Mouse (Mus musculus) liver, embryonic 15.5 days (tissue): ENCODE data around the gene Vgll4. TPM values are rescaled to one million over a fixed set of nuclear protein-coding genes. Genes with fewer than 3 reads are reported as not detected.

ENCODE experiments used
- ATAC-seq: fragments of 200-750 bp; cut with Nextera tagmentation; 2 replicates; pipeline ENCODE4 v1.8.0; 2017; ENCODE audit warnings: moderate number of reproducible peaks, mild to moderate bottlenecking, moderate library complexity; ENCODE audit not compliant: insufficient read depth
- H3K27ac ChIP-seq: fragments of 300-500 bp; sonication (generic); replicated peaks from 2 replicates; pipeline ENCODE4 v1.5.1; 2015; ENCODE audit warnings: mild to moderate bottlenecking, inconsistent platforms
- H3K27me3 ChIP-seq: fragments of 300-500 bp; sonication (generic); 2 replicates; pipeline ENCODE4 v1.6.1; 2015; ENCODE audit warnings: mild to moderate bottlenecking, inconsistent platforms
- H3K36me3 ChIP-seq: fragments of 300-500 bp; sonication (generic); replicated peaks from 2 replicates; pipeline ENCODE4 v1.6.1; 2015; ENCODE audit warnings: moderate library complexity, mild to moderate bottlenecking, inconsistent platforms
- H3K4me1 ChIP-seq: fragments of 300-500 bp; sonication (generic); replicated peaks from 2 replicates; pipeline ENCODE4 v1.6.1; 2015; ENCODE audit warnings: inconsistent platforms
- H3K4me2 ChIP-seq: fragments of 300-500 bp; sonication (generic); 2 replicates; pipeline ENCODE4 v1.6.1; 2015; ENCODE audit warnings: moderate library complexity, mild to moderate bottlenecking, inconsistent platforms
- H3K4me3 ChIP-seq: fragments of 300-500 bp; sonication (generic); replicated peaks from 2 replicates; pipeline ENCODE4 v1.5.1; 2015; ENCODE audit warnings: mild to moderate bottlenecking, inconsistent platforms
- H3K9ac ChIP-seq: fragments of 300-500 bp; sonication (generic); 2 replicates; pipeline ENCODE4 v1.6.1; 2015; ENCODE audit warnings: moderate library complexity, mild to moderate bottlenecking, inconsistent platforms
- H3K9me3 ChIP-seq: fragments of 300-500 bp; sonication (generic); replicated peaks from 2 replicates; pipeline ENCODE4 v1.6.1; 2016; ENCODE audit warnings: inconsistent platforms
- WGBS: fragments of 180-500 bp; shearing (Covaris S2); methylation state at CpG from one replicate; pipeline ENCODE4 v1.1.7; 2015; ENCODE audit warnings: mixed read lengths; ENCODE audit not compliant: insufficient replicate concordance; 5-methylcytosine and 5-hydroxymethylcytosine counted together
- polyA plus RNA-seq: library from polyadenylated mRNA; unstranded; fragments of >200 nt; fragmentation: Nextera tagmentation; extraction: Ambion mirVana; gene quantifications from 2 replicates; pipeline ENCODE4 v1.2.1, GENCODE M21; 2015

Gene Vgll4
- polyA plus RNA-seq, 1 experiment from 2014 or later: 11.5 TPM

- Histone ChIP-seq H3K27ac (no peak overlapping the region), H3K9ac (no peak overlapping the region), H3K36me3 (no peaks in the 10 kb centered on the region), H3K4me3 (no peak overlapping the region), H3K4me1 (no peaks in the 10 kb centered on the region), H3K9me3 (no peaks in the 10 kb centered on the region), H3K4me2 (no peak overlapping the region), H3K27me3 (peaks cover 19% of the 10 kb centered on the region)
- 50% methylated on average over 10 of the region's 10 CpGs for WGBS
- no peak for ATAC-seq
These were observed 8.3 kb downstream of the Vgll4 start for GRCm38 (mm10) chr6:114961276-114962068.

- no peak overlapping the region for H3K4me2 ChIP-seq
- no peak for ATAC-seq
- H3K27me3 ChIP-seq: no peaks in the 10 kb centered on the region
- no peak overlapping the region for H3K27ac ChIP-seq
- no peak overlapping the region for H3K4me3 ChIP-seq
- H3K36me3 ChIP-seq: no peaks in the 10 kb centered on the region
- no peaks in the 10 kb centered on the region for H3K9me3 ChIP-seq
- 66% methylated on average over 6 of the region's 6 CpGs for WGBS
- H3K9ac ChIP-seq: no peak overlapping the region
- no peaks in the 10 kb centered on the region for H3K4me1 ChIP-seq
These were observed 10.8 kb downstream of the Vgll4 start for GRCm38 (mm10) chr6:114959012-114959398.

- no peak overlapping the region for H3K4me3 ChIP-seq
- no peaks in the 10 kb centered on the region for H3K36me3 ChIP-seq
- H3K4me1 ChIP-seq: no peaks in the 10 kb centered on the region
- H3K27me3 ChIP-seq: no peaks in the 10 kb centered on the region
- WGBS: 70% methylated on average over 10 of the region's 10 CpGs
- H3K9ac ChIP-seq: no peak overlapping the region
- ATAC-seq: no peak
- no peak overlapping the region for H3K4me2 ChIP-seq
- no peaks in the 10 kb centered on the region for H3K9me3 ChIP-seq
- H3K27ac ChIP-seq: no peak overlapping the region
These were observed 11.4 kb downstream of the Vgll4 start for GRCm38 (mm10) chr6:114958249-114959011.

GRCm38 (mm10) chr6:114957756-114958155, 12.0 kb downstream of the Vgll4 start:
- Histone ChIP-seq H3K9ac (no peak overlapping the region), H3K4me3 (no peak overlapping the region), H3K9me3 (no peaks in the 10 kb centered on the region), H3K27ac (no peak overlapping the region), H3K4me2 (no peak overlapping the region), H3K36me3 (no peaks in the 10 kb centered on the region), H3K27me3 (no peaks in the 10 kb centered on the region), H3K4me1 (no peaks in the 10 kb centered on the region)
- 61% methylated on average over 12 of the region's 12 CpGs for WGBS
- ATAC-seq: no peak

GRCm38 (mm10) chr6:114954496-114954895, 15.3 kb downstream of the Vgll4 start:
- Histone ChIP-seq H3K36me3 (no peaks in the 10 kb centered on the region), H3K4me3 (no peak overlapping the region), H3K4me2 (no peak overlapping the region), H3K9me3 (no peaks in the 10 kb centered on the region), H3K9ac (no peak overlapping the region), H3K27ac (no peak overlapping the region), H3K4me1 (no peaks in the 10 kb centered on the region), H3K27me3 (0 out of 2 replicates have a peak, but pooled peaks cover 4% of the 10 kb centered on the region)
- 35% methylated on average over 5 of the region's 5 CpGs for WGBS
- ATAC-seq: no peak

- H3K4me2 ChIP-seq: no peak overlapping the region
- WGBS: 67% methylated on average over 5 of the region's 5 CpGs
- 0 out of 2 replicates have a peak, but pooled peaks cover 4% of the 10 kb centered on the region for H3K27me3 ChIP-seq
- H3K36me3 ChIP-seq: no peaks in the 10 kb centered on the region
- no peaks in the 10 kb centered on the region for H3K9me3 ChIP-seq
- no peak overlapping the region for H3K27ac ChIP-seq
- H3K4me1 ChIP-seq: no peaks in the 10 kb centered on the region
- H3K9ac ChIP-seq: no peak overlapping the region
- no peak for ATAC-seq
- no peak overlapping the region for H3K4me3 ChIP-seq
These were observed 16.2 kb downstream of the Vgll4 start for GRCm38 (mm10) chr6:114953601-114954000.

GRCm38 (mm10) chr6:114952356-114952755, 17.4 kb downstream of the Vgll4 start:
- WGBS: 62% methylated on average over 5 of the region's 5 CpGs
- H3K27me3 ChIP-seq: 0 out of 2 replicates have a peak, but pooled peaks cover 4% of the 10 kb centered on the region
- H3K36me3 ChIP-seq: no peaks in the 10 kb centered on the region
- no peak overlapping the region for H3K4me3 ChIP-seq
- H3K4me1 ChIP-seq: no peaks in the 10 kb centered on the region
- H3K4me2 ChIP-seq: no peak overlapping the region
- no peak for ATAC-seq
- no peak overlapping the region for H3K27ac ChIP-seq
- H3K9me3 ChIP-seq: no peaks in the 10 kb centered on the region
- no peak overlapping the region for H3K9ac ChIP-seq

GRCm38 (mm10) chr6:114944456-114945438, 25.0 kb downstream of the Vgll4 start:
- no peak for ATAC-seq
- no peak overlapping the region for H3K9ac ChIP-seq
- H3K4me1 ChIP-seq: no peaks in the 10 kb centered on the region
- H3K27me3 ChIP-seq: peaks cover 3% of the 10 kb centered on the region; the same call in 1 of the 2 replicates
- no peaks in the 10 kb centered on the region for H3K9me3 ChIP-seq
- H3K4me3 ChIP-seq: no peak overlapping the region
- 64% methylated on average over 14 of the region's 14 CpGs for WGBS
- no peak overlapping the region for H3K27ac ChIP-seq
- no peak overlapping the region for H3K4me2 ChIP-seq
- H3K36me3 ChIP-seq: no peaks in the 10 kb centered on the region

GRCm38 (mm10) chr6:114941201-114941849, 28.5 kb downstream of the Vgll4 start:
- H3K4me1 ChIP-seq: no peaks in the 10 kb centered on the region
- no peak for ATAC-seq
- no peaks in the 10 kb centered on the region for H3K9me3 ChIP-seq
- H3K27ac ChIP-seq: no peak overlapping the region
- peaks cover 3% of the 10 kb centered on the region; the same call in 1 of the 2 replicates for H3K27me3 ChIP-seq
- no peak overlapping the region for H3K4me2 ChIP-seq
- no peak overlapping the region for H3K4me3 ChIP-seq
- no peak overlapping the region for H3K9ac ChIP-seq
- H3K36me3 ChIP-seq: no peaks in the 10 kb centered on the region
- WGBS: 64% methylated on average over 8 of the region's 8 CpGs

- H3K27ac ChIP-seq: no peak overlapping the region
- H3K4me3 ChIP-seq: no peak overlapping the region
- H3K4me2 ChIP-seq: no peak overlapping the region
- no peaks in the 10 kb centered on the region for H3K9me3 ChIP-seq
- H3K27me3 ChIP-seq: no peaks in the 10 kb centered on the region
- H3K36me3 ChIP-seq: no peaks in the 10 kb centered on the region
- no peak overlapping the region for H3K9ac ChIP-seq
- WGBS: 47% methylated on average over 2 of the region's 2 CpGs
- H3K4me1 ChIP-seq: no peaks in the 10 kb centered on the region
- no peak for ATAC-seq
These were observed 30.1 kb downstream of the Vgll4 start for GRCm38 (mm10) chr6:114939666-114940065.
